Mouse (Mus musculus) ES-E14 (cell line): Measurements from ENCODE around the gene Vmn1r37.
"Not testable (repeated sequence)": the region's sequence is repeated elsewhere in the genome, so short reads cannot be mapped to it uniquely, and the experiment has no call there.

Experiments
- MAFK ChIP-seq: IDR thresholded peaks from 2 replicates; pipeline ENCODE4 v1.6.1; 2014; ENCODE audit warnings: mild to moderate bottlenecking, low read depth, low read length, inconsistent platforms; ENCODE audit not compliant: insufficient read depth
- ZC3H11A ChIP-seq: IDR thresholded peaks from 2 replicates; pipeline ENCODE4 v1.6.1; 2012; ENCODE audit warnings: low read depth, mild to moderate bottlenecking, inconsistent platforms, low read length, borderline replicate concordance

DNA sequence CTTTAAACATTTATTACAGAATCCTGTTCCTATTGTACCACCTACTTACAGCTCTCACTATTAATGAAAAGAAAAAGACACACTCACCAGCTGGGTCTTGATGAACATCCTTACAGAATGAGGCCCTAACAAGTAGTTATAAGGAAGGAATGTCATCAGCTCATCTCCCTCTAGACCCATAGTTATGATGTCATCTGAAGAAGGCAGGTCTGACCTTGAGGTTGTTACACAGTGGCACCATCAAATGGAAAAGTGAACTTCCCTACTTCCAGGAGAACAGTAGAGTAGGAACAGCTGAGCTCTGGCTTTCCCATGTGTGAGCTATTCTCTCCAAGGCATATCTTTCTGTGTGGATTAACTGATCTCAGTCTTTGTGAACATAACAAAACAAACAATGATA lies 53.3 kb downstream of the Vmn1r37 start, which contains the start of gene Vmn1r38:
- not testable (repeated sequence) for TF ChIP-seq ZC3H11A, MAFK
